Mouse (Mus musculus) kidney, postnatal 10 days (tissue): ENCODE data around the gene Spo11.

Experiments used
- DNase-seq: peaks from one replicate; pipeline ENCODE4 v3.0.0; 2021; ENCODE audit warnings: mixed read lengths

Spo11 gene

DNA sequence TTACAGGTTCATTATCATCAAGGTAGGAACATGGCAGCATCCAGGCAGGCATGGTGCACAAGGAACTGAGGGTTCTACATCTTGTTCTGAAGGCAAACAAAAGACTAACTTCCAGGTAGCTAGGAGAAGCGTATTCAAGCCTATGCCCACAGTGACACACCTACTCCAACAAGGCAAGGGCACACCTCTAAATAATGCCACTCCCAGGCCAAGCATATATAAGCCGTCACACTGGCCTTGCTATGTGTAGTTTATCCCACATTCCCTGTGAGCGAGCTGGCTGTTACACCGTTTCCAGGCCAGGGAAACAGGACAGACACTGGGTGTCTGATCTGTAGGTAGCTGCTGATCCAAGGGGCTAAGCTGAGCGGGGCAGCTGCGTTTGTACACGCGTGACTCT is 33.9 kb downstream of the Spo11 start:
- DNase-seq: no peak

DNA sequence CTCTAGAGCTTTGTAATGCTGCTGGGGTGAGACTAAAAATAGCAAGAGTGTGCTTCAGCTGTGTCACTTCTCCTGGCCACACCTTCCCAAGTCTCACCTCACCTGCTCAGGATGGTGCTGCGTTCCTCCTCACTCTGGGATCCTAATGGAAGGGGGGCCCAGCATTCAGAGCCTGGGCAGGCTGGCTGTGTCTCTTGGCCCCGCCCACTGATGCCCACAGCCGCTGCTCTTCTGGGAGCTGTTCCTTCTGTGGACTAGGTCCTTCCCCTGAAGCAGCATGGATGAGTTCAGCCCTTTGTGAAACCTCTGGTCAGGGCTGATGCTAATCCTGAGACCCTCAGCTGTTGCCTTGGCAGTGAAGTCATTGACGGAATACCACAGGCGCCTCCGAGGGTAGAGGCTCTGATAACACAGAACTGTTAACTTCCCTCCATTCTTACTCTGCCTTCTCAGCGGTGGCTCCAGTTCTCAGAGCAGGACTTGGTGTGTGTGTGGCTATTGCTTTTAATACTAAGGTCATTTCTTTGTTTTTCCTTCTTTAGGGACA is 37.3 kb downstream of the Spo11 start:
- no peak for DNase-seq

DNA sequence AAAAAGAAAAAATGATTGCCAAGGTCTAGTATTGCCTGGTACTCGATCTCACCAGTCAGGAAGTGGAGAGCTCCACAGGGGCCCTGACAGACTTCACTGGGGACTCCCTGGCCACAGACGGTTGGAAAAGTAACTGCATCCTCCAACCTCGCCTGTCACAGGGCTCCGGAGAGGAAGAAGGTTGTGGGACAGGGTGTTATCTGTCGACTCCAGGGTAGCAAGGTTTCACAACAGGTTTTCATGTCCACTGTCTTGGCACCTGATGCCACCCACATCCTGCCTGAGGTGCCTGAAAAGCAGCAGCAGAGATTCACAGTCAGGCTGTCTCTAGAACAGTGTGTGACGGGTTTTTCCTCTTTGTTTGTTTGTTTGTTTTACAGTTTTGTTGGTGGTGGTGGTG is 40.4 kb downstream of the Spo11 start:
- no peak for DNase-seq

DNA sequence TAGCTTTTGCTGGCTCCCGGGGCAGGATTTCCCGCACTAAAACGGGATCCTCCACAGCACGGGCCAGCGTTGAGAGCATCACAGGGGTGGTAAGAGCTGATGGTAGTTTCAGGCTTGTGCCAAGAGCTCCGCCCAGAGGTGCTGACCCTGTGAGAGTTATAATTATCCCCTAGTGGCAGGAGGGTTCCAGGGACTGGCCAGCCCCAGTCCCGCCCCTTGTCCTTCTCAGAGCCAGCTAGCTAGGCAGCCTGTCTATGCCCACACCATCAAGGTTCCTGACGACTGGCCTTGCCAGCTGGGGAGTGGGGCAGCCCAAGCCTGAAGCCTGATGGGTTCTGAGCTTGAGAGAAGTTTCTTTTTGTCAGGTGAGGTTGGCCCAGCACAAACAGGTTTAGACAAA is 41.1 kb downstream of the Spo11 start:
- peak; percentile 51 for DNase-seq

DNA sequence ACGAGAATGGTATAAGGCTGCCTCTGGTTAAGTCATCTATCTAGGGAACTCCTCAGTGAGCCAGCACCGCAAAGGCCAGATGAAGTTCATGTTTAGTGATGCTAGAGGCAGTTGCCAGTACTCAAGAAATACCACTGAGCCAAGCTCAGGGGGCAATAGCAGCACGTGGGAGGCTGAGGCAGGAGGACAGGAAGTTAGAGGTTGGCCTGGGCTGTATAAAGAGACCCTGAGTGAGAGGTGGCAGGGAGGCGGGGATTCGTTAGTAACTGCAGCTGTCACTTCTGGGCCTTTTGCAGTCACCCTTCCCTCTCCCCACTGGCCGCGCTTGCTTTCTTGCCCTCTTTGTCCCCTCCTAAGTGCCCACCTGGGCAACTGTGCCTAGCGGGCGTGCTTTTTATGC is 41.8 kb downstream of the Spo11 start:
- DNase-seq: no peak

DNA sequence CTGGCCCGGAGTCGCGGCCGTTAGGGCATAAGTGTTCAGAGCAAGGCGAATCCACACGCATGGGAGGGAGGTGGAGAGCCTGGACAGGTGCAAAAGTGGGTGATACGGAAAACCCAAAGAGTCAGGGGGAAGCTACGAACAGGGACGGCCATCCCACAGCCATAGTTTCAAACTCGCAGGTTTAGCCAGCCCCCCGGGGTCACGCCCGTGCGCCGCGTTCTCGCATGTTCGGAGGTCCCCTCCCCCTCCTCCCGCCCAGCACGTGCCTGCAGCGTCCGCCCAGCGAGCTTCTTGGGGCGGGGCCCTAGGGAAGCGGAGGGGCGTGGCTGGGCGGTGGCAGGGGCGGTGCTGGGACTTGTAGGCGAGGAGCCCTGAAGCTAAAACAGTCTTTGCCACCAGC is 42.3 kb downstream of the Spo11 start:
- peak; percentile 96 for DNase-seq

DNA sequence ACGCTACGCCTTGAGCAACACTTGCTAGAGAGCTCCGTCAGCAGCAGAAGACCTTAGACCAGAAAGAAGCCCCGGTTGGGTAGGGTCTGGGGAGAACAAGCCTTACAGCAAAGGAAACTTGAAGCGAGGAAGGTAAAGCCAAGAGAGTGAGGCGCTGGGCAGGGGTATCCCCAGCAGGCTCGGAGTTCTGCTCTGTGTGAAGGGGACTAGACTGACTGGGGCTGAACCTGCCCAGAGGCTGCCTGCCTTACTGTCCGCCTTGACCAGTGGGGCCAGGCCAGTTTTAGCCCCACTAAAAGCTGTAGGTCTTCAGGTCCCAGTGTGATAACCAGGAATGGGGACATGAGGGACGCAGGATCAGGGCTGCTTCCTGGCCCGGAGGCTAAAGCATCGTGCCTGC is 42.9 kb downstream of the Spo11 start, which contains the start of gene Rbm38:
Gene Rbm38 (plus strand): TSS at position 69 of the 400 bp plus-strand sequence.
- DNase-seq: peak; percentile 8

DNA sequence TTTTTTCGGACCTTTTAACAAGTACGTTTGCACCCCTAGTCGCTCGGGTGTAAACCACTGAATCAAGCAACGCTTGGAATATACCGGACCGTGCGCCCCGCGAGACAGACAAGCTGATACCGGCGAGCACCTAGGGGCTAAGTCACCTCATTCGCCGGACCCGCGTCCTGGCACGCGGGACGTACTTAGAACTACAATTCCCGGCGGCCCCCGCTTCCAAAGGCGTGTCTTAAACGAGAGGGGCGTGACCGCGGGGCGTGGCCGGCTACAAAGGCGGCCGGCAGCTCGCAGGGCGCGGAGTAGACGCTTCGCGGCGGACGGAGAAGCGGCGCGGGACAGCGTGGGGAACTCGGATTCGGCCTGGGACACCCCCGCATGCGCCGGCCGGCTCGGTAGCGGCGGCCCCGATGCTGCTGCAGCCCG is 44.1 kb downstream of the Spo11 start:
- peak; percentile 97 for DNase-seq

DNA sequence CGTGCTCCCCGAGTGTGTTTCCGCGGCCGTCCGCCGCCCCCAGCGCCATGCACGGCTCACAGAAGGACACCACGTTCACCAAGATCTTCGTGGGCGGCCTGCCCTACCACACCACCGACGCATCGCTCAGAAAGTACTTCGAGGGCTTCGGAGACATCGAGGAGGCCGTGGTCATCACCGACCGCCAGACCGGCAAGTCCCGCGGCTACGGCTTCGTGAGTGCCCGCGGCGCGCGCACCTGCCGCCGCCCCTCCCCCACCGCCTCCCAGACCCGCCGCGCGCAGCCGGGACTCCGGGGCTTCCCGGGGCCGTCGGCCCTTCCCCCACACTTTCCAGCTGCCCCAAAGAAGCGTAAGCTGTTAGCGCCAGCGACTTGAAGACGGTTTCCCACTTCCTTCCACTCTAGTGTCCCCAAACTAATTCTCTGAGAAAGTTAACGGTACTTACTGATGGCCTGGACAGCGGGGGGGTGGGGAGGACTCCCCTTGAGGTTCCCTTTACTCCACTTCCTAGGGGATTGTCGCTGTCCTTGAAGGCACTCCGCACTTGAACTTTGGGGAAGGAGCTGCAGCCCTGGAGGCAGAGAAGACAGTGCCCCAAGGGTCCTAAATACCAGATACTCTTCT is 44.7 kb downstream of the Spo11 start:
- DNase-seq: peak; percentile 75

DNA sequence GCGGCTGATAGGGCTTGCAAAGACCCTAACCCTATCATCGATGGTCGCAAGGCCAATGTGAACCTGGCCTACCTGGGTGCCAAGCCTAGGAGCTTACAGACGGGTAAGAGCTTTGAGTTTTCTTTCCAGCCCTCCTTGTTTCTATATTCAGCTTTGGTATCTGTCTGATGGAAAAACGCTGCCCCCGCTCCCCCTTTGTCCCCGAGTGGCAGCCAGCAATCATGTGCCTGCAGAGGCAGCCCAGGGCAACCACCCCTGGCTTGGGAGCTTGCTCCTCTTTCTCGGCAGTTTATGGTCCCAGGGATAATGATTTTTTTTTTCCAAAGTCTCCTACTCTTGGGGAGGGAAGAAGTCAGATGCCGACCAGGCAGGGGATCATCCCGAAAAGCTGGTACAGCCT is 45.3 kb downstream of the Spo11 start:
- peak; percentile 20 for DNase-seq

DNA sequence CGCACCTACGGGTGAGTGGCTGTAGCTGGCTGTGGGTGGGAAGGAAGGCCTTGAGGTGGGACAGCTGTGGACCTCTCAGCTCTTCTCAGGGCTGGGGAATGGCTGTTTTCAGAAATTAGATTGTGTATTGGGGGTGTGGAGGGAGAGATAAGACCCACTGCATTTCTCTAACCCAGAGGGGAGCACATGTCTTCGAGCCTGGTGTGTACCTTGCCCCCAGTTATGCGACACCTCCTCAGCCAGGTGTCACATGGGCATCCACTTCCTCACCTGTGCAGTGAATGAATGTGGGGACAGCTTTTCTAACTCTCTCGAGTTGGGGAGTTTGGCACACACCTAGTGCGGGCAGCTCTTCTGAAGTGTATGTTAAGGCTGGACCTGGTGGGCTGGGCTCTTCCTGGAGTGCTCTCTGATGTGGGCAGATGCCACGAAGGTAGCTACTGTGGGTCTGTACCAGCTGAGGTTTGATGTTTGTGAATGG is 45.9 kb downstream of the Spo11 start:
- no peak for DNase-seq

DNA sequence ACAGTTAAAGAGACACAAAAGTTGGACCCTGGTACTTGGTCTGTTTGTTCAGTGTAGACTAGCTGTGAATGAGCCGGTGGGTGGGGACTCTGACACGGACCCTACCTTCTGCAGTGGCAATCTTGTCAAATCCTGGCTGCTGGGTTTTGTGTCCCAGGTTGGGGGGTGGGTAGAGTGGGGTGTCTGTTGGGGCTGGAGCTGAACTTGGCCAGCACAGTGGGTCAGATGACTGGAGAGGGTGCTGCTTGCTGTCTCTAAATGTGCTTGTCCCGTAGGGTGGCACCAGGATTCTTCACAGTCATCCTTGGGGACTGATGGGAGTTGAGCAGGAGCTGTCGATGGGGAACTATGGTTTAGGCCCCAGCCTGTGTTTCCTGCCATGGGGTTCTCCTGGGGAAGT is 46.5 kb downstream of the Spo11 start:
- peak; percentile 8 for DNase-seq

DNA sequence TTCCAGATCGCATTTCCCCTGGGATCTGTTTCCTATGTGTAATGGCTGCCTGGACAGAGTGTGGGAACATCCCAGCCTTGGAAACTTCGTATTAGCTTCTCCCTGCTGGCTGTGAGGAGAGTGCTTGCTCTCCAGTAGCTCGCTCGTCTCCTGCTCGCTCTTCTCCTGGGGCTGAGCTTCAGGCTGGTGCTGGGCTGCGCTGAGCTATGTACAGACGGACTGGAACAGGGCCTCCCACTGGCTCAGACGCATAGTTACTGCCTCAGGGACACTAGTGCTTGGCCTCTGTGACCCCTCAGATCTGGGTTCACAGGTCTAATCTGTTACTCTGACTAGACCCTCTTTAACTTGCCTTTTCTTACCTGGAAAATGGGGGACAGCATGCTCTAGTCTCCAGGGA is 46.9 kb downstream of the Spo11 start:
- DNase-seq: peak; percentile 8

DNA sequence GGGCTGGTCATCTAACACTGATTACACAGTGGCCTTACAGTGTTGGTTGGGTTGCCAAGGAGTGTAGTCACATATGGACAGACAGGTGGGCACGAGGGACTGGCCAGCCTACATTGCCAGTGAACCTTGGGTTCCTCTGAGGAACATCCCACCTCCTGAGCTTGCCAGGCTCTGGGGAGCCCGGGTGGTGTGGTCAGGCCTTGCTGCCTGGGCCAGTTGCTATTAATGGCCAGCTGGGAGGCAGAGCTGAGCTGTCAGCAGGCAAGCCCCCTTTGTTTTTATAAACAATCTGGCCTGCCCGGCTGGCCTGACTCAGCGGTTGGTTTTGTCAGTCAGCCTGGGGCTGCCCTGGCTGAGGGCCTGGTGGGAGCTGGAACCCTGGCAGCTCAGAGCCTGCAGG is 47.4 kb downstream of the Spo11 start:
- peak; percentile 31 for DNase-seq

DNA sequence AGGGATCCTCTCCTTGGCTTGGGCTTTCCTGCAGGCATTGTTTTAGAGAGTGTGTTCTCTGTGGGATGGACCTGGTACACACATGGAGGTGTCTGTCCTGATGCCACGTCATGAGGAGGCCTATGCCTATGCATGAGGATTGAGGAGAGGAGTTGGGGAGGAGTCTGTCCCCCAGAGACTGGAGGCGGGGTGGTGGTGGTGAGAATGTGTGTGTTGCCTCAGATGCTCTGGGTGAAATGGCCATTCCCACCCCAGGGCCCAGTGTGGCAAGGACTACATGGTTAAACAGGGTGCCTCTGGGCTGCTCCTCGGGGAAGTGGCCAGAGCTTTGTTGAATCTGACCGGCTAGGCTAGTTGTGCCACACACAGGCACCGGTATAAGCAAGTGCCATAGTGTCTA is 48.8 kb downstream of the Spo11 start:
- peak; percentile 7 for DNase-seq

DNA sequence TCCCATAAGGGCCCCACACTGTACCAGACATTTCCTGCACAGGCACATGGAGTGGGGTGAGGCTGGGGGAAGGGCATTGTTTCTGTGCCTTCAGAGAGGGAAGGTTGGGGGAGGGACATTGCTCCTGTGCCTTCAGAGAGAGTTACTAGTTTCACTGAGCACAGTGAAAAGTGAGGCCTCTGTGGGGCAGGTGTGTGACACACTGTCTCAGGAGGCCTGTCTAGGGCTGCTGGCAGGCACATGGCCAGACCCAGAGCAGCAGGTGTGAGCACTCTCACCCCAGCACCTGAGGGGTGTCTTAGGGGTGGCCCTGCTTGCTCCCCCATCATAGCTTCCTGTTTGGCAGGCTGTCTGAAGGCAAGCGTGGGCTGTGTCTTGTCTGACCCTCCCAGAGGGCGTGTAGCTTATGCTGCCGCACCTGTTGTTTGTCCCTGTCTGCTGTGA is 49.2 kb downstream of the Spo11 start:
- DNase-seq: peak; percentile 12

DNA sequence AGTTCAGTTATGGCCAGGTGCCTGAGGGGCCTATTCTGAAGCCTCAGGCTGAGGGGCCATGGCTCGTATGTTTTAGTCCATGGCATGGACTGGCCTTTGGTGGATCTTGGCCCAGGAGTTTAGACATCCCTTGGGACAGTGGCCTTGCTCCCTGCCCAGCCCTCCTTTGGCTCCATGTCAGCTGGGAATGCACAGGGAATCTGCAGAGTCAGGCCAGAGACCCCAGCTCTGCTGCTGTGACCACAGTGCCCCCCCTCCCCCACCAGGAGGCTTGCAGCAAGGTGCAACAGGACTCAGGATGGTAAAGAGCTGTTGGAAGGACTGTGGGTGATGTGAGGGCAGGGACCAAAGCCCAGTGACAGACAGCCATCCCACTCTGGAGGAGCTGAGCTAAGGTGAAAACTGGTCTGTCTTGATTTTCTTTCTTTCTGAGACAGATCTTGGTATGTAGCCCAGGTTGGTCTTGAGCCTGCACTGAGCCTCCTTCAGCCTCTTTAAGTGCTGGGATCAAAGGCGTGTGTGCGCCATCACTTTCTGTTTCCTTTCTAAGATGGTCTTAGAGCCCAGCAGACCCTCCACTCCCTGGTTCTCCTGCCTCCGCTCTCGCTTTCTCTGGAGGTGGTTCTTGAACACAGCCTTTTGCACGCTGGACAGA is 49.8 kb downstream of the Spo11 start:
- DNase-seq: peak; percentile 33

DNA sequence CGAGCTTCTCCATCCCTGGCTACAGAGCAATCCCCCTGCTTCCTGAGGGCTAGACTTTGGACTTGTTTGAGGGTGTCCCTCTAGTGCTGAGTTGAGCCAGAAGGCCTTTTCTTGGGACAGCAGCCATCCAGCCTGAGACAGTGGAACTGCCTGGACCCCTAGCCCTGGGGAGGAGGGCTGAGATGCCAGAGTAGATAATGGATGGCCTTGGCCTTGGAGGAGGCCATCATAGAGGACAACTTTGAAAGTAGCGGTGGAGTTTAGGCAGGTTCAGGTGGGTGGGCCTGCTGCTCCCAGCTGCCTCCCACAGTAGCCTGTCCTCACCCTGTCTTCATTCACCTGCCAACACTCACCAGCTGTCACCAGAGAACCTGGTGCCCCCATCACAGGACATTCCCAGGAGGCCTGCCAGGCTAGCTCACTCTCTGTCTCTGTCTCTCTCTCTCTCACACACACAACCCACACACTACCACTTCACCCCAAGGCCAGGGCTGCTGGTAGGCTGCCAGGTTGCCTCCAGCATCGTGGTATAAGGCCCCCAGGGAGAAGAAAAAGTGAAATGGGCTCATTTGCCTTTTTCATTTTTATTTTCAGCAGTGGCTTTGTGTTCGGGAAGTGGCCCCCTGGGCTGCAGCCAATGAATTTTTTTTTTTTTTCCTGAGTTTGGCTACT is 50.5 kb downstream of the Spo11 start:
- peak; percentile 10 for DNase-seq

DNA sequence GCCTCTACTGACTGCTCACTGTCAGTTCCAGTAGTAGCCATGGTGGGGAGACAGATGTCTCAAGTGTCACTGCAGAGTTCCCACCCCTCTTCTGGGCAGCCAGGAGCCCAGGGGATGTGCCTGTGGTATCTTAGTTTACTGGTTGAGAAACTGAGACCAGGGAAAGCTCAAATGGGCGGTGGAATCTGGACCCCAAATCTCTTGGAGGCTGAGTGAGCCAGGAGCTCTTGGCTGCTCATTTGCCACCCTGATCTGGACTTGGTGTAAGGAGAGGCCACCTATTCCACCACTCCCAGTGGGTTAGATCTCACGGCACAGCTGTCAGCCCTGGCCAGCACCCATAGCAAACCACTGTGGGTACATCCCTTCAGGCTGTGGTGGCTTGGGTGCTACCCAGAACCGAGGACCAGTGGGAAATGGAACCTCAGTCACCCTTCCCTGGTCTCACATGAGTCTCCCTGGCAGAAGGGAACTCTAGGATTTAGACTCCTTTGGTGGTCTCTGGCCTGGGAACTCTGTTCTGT is 51.1 kb downstream of the Spo11 start:
- peak; percentile 4 for DNase-seq

DNA sequence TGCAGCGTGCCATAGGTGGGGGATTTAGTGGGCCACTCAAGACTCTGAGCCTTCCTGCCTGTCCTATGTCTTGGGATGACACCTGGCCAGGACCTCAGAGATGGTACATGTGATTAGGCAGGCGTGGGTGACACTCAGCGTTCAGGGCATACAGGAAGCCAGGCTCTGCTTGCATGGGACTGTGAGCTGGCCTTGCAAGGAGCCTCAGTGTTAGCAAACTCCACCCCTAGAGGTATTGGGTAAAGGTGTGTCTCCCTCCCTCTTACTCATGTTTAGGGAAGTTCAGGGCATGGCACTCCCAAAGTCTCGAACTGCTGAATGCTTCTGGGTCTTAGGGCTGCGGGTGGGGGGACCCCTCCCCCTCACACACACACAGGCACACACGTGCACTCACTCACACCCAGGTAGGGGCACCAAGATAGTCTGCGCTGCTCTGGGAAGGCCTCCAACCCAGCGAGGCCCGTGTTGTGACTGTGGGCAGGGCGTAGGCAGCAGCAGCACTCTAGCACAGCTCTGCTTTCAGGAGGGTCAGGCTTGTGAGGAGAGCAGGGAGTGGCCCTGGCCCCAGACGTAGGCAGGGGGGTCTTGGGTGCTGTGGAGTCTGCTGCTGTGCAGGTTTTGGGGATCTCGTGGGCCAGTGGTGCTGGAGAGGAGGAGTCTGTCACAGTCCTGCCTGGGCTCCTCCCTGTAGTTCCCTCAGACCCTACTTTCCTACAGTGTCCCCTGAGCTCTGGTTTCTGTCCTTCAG is 53.3 kb downstream of the Spo11 start:
- no peak for DNase-seq

DNA sequence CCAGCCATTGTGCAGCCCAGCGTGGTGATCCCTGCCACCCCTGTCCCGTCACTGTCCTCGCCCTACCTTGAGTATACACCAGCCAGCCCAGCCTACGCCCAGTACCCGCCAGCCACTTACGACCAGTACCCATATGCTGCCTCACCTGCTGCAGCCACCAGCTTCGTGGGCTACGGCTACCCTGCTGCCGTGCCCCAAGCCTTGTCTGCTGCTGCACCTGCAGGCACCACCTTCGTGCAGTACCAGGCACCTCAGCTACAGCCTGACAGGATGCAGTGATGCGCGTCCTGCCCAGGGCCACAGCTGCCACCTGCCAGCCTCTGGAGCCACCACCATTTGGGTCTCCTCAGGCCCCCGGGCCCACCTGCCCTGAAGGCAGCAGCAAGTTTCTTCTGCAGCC is 56.0 kb downstream of the Spo11 start:
- DNase-seq: no peak

DNA sequence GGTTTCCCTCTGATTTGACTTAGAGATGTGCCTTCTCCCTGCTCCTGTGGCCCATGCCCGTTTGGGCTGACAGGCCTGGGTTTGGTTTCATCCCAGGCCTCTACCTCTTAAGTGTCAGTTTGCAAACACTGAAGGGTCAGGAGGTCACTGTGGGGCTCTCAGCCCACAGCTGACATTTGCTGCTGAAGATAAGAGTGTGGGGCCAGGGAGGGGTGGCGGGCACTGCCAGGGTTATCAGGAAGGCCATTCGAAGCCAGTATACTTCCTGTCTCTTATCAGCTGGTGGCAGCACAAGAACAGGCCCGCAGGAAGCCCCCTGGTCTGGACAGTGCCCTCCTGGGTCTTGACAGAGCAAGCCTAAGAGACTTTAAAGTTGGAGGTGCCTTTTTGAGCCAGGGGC is 57.5 kb downstream of the Spo11 start:
- DNase-seq: no peak

DNA sequence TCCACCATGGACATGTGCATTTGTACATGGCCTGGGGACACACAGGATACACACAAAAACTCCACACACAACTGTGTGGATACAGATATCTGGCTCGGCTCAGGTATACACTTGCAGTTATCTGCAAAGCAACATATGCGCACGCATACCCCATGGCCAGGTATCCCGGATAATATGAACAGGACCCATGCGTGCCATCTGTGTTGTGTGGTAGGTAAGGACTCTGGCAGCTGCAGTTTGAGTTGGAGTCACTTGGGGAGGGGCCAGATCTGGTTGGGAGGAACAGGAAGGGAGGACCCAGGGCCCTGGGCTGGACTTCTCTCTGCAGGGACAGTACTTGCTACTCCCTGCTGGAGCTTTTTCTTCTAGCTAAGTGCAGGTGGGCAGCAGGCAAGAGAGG is 58.2 kb downstream of the Spo11 start:
- no peak for DNase-seq
